Mouse (Mus musculus) CH12F3 (cell line): ENCODE data around the gene Slc22a19.
"Not testable (repeated sequence)": the region's sequence is repeated elsewhere in the genome, so short reads cannot be mapped to it uniquely, and the experiment has no call there.

Experiments
- in situ Hi-C: fragments of 300-500 bp; cut with MboI; formaldehyde crosslinking; loops from 2 replicates; pipeline ENCODE4 v1.14.3; 2020; ENCODE audit warnings: low sequenced_read_pairs

Gene Slc22a19

DNA sequence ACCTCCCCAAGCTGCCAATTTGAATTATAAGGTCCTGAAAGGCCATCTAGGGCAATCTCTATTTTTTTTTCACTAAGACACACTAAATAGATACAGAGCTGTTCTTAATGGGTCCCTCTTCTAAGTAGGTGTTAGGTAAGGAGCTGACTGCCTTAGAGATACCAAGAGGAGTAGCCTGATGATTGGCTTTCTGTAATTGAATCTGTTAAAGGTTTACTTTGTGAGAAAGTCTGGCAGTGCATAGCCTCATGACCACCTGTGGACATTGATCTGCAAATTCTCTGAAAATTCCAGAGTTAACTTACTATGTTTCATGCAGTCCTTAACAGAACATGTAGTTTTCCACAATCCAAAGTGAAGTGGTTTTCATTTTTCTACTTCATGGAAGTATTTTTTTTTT lies at the start of gene Slc22a19:
Gene Slc22a19 (minus strand): TSS at position 163 of the 400 bp plus-strand sequence.
- in situ Hi-C loops: no loop called here

DNA sequence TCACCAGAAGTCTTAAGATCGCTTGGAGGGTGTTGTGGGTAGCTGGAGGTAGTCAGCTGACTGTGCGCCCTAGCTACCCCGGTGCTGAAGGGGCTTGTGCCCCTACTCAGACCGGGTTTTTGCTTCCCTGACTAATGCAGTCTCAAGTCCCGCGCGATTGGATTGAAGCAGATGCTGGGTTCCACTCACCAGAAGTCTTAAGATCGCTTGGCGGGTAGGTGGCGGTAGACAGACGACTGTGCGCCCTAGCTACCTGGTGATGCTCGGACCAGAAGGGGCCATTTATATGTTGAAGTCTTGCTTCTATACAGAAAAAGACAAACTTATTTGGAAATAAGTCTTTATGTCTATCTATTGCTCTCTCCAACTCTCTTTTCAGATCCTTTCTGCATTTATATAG lies 42.3 kb upstream of the Slc22a19 start:
- in situ Hi-C loops: not testable (repeated sequence)

DNA sequence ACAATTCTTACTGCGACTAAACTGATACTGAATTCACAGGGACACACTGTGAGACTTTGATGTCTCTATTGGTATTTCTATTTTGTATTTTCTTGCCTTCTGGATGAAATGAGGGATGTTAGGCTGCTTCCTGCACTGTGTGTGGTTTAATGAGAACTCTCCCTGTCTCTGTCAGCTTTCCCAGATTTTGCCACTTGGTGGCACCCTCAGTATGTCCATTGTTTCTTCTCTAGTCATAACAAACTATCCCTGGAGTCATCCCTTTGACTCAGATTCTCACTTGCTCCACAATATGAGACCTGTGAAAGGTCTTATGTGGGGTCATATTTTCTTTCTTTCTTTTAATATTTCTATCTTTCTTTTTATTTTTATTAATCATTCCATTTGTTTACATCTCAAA lies 18.4 kb upstream of the Slc22a19 start:
- in situ Hi-C loops: no loop called here

DNA sequence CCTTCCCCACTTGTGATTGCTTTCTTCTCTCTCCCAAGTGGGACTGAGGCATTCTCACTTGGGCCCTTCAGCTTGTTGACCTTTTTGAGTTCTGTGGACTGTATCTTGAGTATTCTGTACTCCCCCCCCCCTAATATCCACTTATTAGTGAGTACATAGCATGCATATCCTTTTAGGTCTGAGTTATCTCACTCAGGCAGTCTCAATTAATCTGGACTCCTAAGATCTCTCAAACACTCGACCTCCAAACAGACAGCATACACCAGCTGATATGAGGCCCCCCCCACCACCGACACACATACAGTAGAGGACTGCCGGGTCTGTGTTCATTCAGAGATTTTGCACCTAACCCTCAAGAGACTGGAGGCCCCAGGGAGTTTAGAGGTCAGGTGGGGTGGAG lies 18.0 kb downstream of the Slc22a19 start:
- in situ Hi-C loops: not testable (repeated sequence)

DNA sequence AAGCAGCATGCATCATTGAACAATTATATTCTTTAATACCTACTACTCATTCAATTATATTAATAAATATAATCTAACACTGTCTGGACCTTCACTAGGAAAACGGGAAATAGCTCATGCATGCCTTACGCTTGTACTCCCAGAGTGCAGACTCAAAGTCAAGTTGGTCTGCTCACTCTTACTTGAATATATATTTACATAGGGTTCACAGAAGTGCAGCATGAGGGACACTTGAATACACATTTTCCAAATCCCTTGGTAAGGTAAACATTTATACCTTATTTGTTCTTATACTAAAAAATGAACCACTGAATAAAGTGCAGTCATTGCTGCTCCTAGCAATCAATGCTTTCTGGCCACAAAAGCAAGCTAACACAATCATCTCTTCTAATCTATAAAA lies 19.9 kb downstream of the Slc22a19 start:
- in situ Hi-C loops: no loop called here

DNA sequence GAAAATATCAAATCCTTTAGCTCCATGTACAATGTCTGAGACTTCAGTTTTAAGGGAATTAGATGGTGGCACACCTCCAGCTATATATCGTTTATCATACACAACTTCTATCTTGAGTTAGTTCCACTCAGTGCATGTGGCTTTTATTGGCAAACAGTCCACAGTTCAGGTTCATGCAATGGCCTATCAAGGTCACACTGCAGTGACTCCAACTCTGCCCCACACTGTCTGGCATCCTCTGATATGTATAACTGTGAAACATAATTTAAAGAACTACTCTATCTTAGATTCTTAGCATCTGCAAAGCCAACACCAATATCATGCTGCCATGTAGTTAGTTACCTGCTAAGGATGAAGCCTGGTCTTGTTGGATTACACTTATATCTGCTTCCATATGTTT lies 23.1 kb downstream of the Slc22a19 start:
- in situ Hi-C loops: no loop called here

DNA sequence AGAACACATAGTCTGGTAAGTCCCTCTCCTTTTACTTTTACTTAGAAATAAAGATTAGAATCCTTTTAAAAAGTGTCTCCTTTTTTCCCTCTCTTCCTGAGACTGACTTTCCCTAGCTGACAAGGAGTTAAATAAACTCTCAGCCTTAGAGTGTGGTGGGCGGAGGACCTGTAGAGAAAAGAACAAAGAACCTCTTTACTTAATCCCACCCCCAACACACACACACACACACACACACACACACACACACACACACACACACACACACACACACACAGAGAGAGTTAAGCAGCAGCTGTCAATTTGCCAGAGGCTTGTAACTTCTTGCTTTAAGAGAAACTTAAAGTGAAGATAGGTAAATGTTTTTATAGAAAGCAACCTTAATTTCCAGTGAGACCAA lies 39.1 kb downstream of the Slc22a19 start:
- in situ Hi-C loops: no loop called here

DNA sequence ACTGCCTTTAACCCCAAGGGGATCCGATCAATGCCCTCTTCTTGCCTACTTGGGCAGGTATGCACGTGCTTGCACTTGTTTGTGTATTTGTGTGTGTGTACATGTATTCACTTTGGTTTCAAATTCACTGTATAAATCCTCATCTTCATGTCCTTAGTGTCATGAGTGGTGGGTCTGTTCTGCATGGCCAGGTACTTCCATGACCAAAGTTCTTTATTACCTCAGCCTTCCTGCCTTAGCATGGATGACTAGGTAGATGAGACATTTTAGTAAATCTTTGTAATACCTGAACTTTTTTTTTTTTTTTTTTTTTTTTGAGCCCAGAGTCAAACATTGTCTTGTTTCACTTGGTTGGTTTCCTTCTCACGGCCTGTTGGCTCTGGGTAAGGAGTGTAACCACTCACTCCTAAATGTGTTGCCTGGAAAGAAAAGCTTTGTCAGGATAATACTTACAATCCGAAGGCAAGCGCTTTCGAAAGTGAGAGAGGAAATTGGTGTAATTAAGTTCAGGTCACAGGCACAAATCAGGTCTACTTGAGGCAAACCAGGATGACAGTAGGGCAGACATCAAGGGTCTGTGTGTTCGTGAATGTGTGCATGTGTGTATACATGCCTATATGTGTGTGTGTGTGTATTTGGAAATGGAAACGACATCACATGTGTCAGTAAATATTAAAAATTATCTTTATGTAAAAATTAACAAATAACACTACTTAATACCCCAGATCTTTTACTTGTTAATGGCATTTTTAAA lies 62.0 kb downstream of the Slc22a19 start:
- in situ Hi-C loops: no loop called here

DNA sequence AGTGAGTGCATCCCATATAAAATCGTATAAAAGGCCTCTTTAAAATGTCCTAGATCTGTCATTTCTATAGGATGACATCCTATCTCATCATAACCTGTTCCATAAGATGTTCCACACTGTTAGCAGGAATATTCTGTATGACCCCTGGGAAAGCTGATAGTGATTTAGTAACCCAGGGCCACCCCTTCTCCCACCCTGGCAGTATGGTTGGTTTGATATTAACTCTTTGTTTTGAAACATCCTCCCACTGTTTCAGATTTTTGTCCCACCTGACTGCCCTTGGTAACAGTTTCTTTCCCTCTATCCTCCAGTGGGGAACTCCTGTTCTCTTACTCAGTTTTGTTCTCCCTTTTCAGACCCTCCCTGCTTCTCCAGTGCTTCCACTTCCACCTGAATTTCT lies 77.3 kb downstream of the Slc22a19 start:
- in situ Hi-C loops: no loop called here

DNA sequence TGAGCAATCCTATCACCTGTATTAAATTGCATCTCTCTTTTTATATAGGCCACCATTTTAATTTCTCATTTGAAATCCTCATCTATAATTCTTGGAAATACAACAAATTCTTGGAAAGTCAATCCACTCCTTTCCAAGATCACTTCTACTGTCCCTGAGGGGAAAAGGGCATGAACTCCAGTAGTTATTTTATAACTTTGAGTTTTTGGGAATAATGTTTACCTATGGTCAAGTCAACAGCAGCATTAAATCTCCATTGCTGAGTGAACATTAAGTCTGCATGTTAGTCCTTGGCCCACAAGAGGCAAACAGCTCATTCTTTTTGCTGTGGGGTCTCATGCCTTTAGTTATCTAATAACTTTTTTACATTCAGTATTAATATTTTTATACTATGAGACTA lies 78.1 kb downstream of the Slc22a19 start:
- in situ Hi-C loops: no loop called here
